Mouse (Mus musculus): ENCODE results near the gene Grip1. TPM values are rescaled to one million over a fixed set of nuclear protein-coding genes. Genes with fewer than 3 reads are reported as not detected.

The Grip1 gene
- polyA plus RNA-seq, 1 experiment from 2014 or later = 4.3 TPM

DNA sequence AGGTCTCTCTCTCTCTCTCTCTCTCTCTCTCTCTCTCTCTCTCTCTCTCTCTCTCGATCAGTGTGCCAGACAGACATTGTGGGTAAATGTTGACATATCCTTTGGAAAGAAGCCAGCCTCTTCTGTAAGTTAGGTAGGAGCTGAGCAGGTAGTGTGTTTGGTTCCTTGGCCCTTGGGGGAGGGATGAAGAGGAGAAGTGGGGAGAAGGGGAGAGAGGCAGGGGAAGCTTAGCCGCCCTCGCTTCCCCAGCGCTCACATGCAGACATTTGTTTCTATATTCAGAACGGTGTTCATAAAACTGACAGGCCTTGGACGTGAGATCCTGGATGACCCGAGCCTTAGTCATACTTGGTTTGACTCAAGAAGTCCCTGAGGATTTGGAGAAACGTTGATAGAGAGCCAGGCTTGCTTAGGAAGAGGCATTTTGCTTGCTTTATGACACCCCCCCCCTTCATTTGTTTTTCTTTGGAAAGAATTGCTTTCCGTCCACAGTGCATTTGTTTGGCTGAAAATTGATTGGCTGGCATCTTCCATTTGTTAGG, 243.7 kb downstream of the Grip1 start:
- Histone ChIP-seq H3K27ac (ENCODE audit: low read length) (no peak overlapping the region), H3K27me3 (ENCODE audit: control insufficient read depth, insufficient read depth, low read length) (no peaks in the 10 kb centered on the region), H3K4me3 (ENCODE audit: low read depth, low read length) (no peak overlapping the region), H3K4me2 (replicated peaks; ENCODE audit: low read depth, low read length) (no peak overlapping the region), H3K9ac (replicated peaks; ENCODE audit: low read depth, low read length) (no peak overlapping the region), H3K9me3 (ENCODE audit: control insufficient read depth, low read depth, low read length) (no peaks in the 10 kb centered on the region), H3K4me1 (ENCODE audit: control insufficient read depth, insufficient read depth, low read length) (0 out of 2 replicates have a peak, but pooled peaks cover 3% of the 10 kb centered on the region), H3K36me3 (ENCODE audit: control insufficient read depth, insufficient read depth, low read length) (no peaks in the 10 kb centered on the region)
- no peak for ATAC-seq (ENCODE audit: insufficient number of reproducible peaks, insufficient read depth, low FRiP score, low read depth)
- 59% methylated on average over 9 of the region's 9 CpGs for WGBS

DNA sequence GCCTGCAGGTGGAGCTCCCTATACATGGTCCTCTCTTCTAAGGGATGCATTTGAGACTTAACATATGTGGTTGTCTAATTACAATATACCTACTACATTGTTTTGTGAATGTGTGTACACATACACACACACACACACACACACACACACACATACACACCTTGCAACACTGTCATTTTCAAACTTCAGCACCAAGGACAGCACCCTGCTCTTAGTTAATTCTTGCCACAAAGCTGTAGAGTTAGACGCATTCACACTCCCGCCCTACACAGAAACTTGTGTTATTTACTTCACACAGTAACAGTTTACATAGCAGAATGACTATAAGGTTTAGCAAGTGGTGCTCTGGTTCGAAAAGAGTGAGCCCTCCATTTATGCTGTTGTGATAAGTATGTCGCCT, 251.7 kb downstream of the Grip1 start:
- 41% methylated on average over 4 of the region's 4 CpGs for WGBS
- ATAC-seq (ENCODE audit: insufficient number of reproducible peaks, insufficient read depth, low FRiP score, low read depth) = no peak
- Histone ChIP-seq H3K9ac (replicated peaks; ENCODE audit: low read depth, low read length) (no peak overlapping the region), H3K4me1 (ENCODE audit: control insufficient read depth, insufficient read depth, low read length) (no peaks in the 10 kb centered on the region), H3K27me3 (ENCODE audit: control insufficient read depth, insufficient read depth, low read length) (no peaks in the 10 kb centered on the region), H3K9me3 (ENCODE audit: control insufficient read depth, low read depth, low read length) (no peaks in the 10 kb centered on the region), H3K4me2 (replicated peaks; ENCODE audit: low read depth, low read length) (no peak overlapping the region), H3K4me3 (ENCODE audit: low read depth, low read length) (no peak overlapping the region), H3K27ac (ENCODE audit: low read length) (no peak overlapping the region), H3K36me3 (ENCODE audit: control insufficient read depth, insufficient read depth, low read length) (no peaks in the 10 kb centered on the region)

DNA sequence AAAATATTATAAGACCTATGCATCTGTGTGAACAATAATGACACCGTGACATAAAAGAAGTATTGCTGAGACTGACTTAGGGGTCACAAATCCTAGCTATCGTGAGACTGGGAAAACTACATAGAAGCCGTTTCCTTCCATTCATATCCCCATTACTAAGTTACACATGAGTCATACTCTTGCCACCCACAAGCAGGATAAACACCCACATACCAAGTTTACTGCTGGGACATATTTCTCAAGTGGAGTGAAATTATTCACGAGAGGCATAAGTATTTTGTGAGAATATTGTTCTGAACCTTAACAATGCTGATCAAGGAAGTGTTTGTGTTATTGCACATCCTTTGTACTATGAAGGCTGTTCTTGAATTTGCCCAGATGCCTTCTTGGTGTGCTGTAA, 252.7 kb downstream of the Grip1 start:
- no peaks in the 10 kb centered on the region for H3K9me3 ChIP-seq (ENCODE audit: control insufficient read depth, low read depth, low read length)
- no peak overlapping the region for H3K9ac ChIP-seq (replicated peaks; ENCODE audit: low read depth, low read length)
- no peaks in the 10 kb centered on the region for H3K4me1 ChIP-seq (ENCODE audit: control insufficient read depth, insufficient read depth, low read length)
- H3K27me3 ChIP-seq (ENCODE audit: control insufficient read depth, insufficient read depth, low read length) = no peaks in the 10 kb centered on the region
- WGBS = 84% methylated on average over 4 of the region's 4 CpGs
- no peak overlapping the region for H3K4me3 ChIP-seq (ENCODE audit: low read depth, low read length)
- H3K4me2 ChIP-seq (replicated peaks; ENCODE audit: low read depth, low read length) = no peak overlapping the region
- H3K27ac ChIP-seq (ENCODE audit: low read length) = no peak overlapping the region
- no peak for ATAC-seq (ENCODE audit: insufficient number of reproducible peaks, insufficient read depth, low FRiP score, low read depth)
- H3K36me3 ChIP-seq (ENCODE audit: control insufficient read depth, insufficient read depth, low read length) = no peaks in the 10 kb centered on the region

DNA sequence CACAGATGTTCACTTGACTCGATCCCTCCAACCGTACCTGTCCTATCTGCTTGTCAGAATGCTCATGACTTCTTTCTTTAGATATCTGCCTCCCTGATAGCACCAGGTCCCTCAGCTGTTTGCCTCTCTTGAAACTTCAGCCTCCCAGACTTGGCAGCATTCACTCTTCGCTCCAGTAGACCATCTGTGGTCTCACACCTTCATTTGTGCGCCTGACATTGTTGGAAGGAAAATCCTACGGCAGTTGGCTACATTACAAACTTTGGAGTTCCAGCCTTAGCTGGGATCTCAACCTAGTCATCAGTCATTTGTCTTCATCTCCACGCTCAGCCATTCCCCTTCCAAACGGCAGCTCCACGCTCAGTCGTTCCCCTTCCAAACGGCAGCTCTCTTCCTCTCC, 253.4 kb downstream of the Grip1 start:
- no peak overlapping the region for H3K27ac ChIP-seq (ENCODE audit: low read length)
- no peak overlapping the region for H3K9ac ChIP-seq (replicated peaks; ENCODE audit: low read depth, low read length)
- no peak overlapping the region for H3K4me3 ChIP-seq (ENCODE audit: low read depth, low read length)
- WGBS = 89% methylated on average over 10 of the region's 10 CpGs
- no peaks in the 10 kb centered on the region for H3K9me3 ChIP-seq (ENCODE audit: control insufficient read depth, low read depth, low read length)
- no peak overlapping the region for H3K4me2 ChIP-seq (replicated peaks; ENCODE audit: low read depth, low read length)
- H3K27me3 ChIP-seq (ENCODE audit: control insufficient read depth, insufficient read depth, low read length) = no peaks in the 10 kb centered on the region
- no peak for ATAC-seq (ENCODE audit: insufficient number of reproducible peaks, insufficient read depth, low FRiP score, low read depth)
- no peaks in the 10 kb centered on the region for H3K4me1 ChIP-seq (ENCODE audit: control insufficient read depth, insufficient read depth, low read length)
- no peaks in the 10 kb centered on the region for H3K36me3 ChIP-seq (ENCODE audit: control insufficient read depth, insufficient read depth, low read length)

DNA sequence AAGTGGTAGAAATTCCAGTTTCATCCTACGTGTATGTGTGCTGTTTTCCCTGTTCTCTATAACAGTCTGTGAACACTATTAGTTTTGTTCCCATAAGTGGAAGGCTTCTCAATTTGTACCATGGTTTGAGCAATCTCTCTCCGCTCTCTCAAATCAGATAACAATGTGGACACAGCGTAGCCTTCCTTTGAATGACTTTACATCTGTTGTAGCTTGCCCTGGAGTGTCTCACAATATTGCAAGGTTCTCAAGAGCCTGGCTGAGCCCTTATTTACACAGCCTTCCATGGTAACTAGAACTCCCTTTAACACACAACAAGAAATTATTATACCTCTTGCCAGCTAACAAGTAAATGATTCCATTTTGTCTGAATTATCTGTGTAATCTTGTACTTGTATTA, 268.3 kb downstream of the Grip1 start:
- Histone ChIP-seq H3K4me2 (replicated peaks; ENCODE audit: low read depth, low read length) (no peak overlapping the region), H3K36me3 (ENCODE audit: control insufficient read depth, insufficient read depth, low read length) (no peaks in the 10 kb centered on the region), H3K27ac (ENCODE audit: low read length) (no peak overlapping the region), H3K27me3 (ENCODE audit: control insufficient read depth, insufficient read depth, low read length) (no peaks in the 10 kb centered on the region), H3K9ac (replicated peaks; ENCODE audit: low read depth, low read length) (no peak overlapping the region), H3K4me3 (ENCODE audit: low read depth, low read length) (no peak overlapping the region), H3K4me1 (ENCODE audit: control insufficient read depth, insufficient read depth, low read length) (no peaks in the 10 kb centered on the region), H3K9me3 (ENCODE audit: control insufficient read depth, low read depth, low read length) (no peaks in the 10 kb centered on the region)
- WGBS = 50% methylated on average over 3 of the region's 3 CpGs
- 0 out of 2 replicates have a peak, but pooled peaks have one; percentile 49 for ATAC-seq (ENCODE audit: insufficient number of reproducible peaks, insufficient read depth, low FRiP score, low read depth)

DNA sequence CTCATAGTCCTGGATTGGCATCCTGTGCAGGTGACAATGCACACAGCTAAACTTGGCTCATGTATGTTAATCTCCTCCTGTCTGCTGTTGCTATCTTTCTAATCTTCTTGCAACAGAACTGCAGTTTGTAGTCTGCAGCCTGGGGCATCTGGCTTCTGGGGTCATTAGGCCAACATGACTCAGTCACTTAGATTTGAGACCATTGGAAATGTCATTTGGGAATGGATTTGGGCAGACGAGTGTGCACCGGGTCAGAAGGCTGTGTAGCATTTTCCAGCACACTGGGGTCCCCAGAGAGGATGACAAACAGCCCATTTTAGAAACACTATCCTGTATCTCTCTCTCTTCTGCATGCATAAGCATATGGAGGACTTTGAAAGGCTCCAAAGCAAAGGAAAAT, 268.8 kb downstream of the Grip1 start:
- H3K36me3 ChIP-seq (ENCODE audit: control insufficient read depth, insufficient read depth, low read length) = no peaks in the 10 kb centered on the region
- 35% methylated on average over 2 of the region's 2 CpGs for WGBS
- ATAC-seq (ENCODE audit: insufficient number of reproducible peaks, insufficient read depth, low FRiP score, low read depth) = no peak
- H3K4me2 ChIP-seq (replicated peaks; ENCODE audit: low read depth, low read length) = no peak overlapping the region
- no peak overlapping the region for H3K9ac ChIP-seq (replicated peaks; ENCODE audit: low read depth, low read length)
- H3K4me3 ChIP-seq (ENCODE audit: low read depth, low read length) = no peak overlapping the region
- H3K27me3 ChIP-seq (ENCODE audit: control insufficient read depth, insufficient read depth, low read length) = no peaks in the 10 kb centered on the region
- H3K4me1 ChIP-seq (ENCODE audit: control insufficient read depth, insufficient read depth, low read length) = no peaks in the 10 kb centered on the region
- no peak overlapping the region; the same call in 1 of the 2 replicates for H3K27ac ChIP-seq (ENCODE audit: low read length)
- no peaks in the 10 kb centered on the region for H3K9me3 ChIP-seq (ENCODE audit: control insufficient read depth, low read depth, low read length)

DNA sequence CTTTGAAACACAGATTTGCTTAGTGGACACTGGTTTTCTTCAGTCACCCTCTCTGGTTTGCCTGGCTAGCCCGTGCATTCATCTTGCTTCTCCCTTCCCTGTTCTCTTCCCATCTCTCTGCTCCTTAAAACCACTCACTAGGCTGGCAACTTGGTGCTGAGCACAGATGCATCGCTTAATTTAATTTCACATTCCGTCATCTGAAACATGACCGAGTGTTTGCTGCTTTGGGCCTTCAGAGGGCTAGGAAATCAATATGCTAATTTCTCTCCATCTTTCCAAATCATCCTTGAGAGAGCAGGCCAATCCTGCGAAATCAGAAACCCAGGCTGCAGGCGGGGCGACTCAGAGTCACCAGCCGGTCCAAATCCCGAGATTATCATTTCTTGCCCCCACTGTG, 270.0 kb downstream of the Grip1 start:
- WGBS = 65% methylated on average over 9 of the region's 9 CpGs
- Histone ChIP-seq H3K4me1 (ENCODE audit: control insufficient read depth, insufficient read depth, low read length) (no peaks in the 10 kb centered on the region), H3K4me3 (ENCODE audit: low read depth, low read length) (no peak overlapping the region), H3K4me2 (replicated peaks; ENCODE audit: low read depth, low read length) (no peak overlapping the region), H3K36me3 (ENCODE audit: control insufficient read depth, insufficient read depth, low read length) (no peaks in the 10 kb centered on the region), H3K27me3 (ENCODE audit: control insufficient read depth, insufficient read depth, low read length) (no peaks in the 10 kb centered on the region), H3K27ac (ENCODE audit: low read length) (no peak overlapping the region), H3K9me3 (ENCODE audit: control insufficient read depth, low read depth, low read length) (no peaks in the 10 kb centered on the region), H3K9ac (replicated peaks; ENCODE audit: low read depth, low read length) (no peak overlapping the region)
- no peak for ATAC-seq (ENCODE audit: insufficient number of reproducible peaks, insufficient read depth, low FRiP score, low read depth)

DNA sequence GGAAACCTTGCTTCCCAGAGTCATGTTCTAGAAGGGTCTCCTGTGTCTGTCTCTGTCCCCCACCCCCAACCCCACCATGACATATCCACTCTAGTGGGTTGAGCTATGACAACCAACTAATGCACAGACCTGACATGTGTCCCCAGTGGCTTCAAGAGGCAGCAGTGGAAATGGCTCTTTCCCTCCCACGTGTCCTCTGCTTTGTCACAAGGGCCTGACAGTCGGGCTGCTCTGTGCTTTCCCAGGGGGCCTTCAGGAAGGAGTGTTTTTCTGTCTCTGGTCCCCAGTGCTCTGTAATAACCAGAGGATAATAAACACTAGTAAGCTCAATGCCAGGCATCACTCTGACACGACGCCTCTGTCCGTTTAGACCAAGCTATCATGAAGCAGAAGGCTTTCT, 271.7 kb downstream of the Grip1 start:
- ATAC-seq (ENCODE audit: insufficient number of reproducible peaks, insufficient read depth, low FRiP score, low read depth) = no peak
- WGBS = 59% methylated on average over 5 of the region's 5 CpGs
- H3K36me3 ChIP-seq (ENCODE audit: control insufficient read depth, insufficient read depth, low read length) = no peaks in the 10 kb centered on the region

DNA sequence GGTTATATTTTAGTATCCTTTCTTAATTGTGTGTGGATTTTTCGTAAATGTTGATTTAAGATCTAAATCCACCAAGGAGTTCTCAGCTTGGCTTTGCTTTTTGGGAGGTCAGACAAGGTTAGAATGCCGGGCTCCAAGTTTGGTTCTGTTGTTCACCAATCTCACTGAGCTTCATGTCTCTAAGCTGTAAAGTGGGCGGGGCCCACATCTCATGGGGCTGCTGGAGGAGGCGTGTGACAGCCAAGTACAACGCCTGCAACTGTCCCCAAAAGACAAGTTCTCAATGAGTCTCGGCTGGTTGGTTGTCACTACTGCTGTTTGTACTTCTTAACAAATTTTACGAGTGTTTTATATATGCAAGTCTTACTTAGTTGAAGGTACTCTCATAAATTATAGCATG, 272.3 kb downstream of the Grip1 start:
- Histone ChIP-seq H3K4me1 (ENCODE audit: control insufficient read depth, insufficient read depth, low read length) (no peaks in the 10 kb centered on the region), H3K27ac (ENCODE audit: low read length) (no peak overlapping the region), H3K9ac (replicated peaks; ENCODE audit: low read depth, low read length) (no peak overlapping the region), H3K27me3 (ENCODE audit: control insufficient read depth, insufficient read depth, low read length) (no peaks in the 10 kb centered on the region), H3K4me2 (replicated peaks; ENCODE audit: low read depth, low read length) (no peak overlapping the region), H3K9me3 (ENCODE audit: control insufficient read depth, low read depth, low read length) (no peaks in the 10 kb centered on the region), H3K4me3 (ENCODE audit: low read depth, low read length) (no peak overlapping the region), H3K36me3 (ENCODE audit: control insufficient read depth, insufficient read depth, low read length) (no peaks in the 10 kb centered on the region)
- no peak for ATAC-seq (ENCODE audit: insufficient number of reproducible peaks, insufficient read depth, low FRiP score, low read depth)
- 73% methylated on average over 7 of the region's 7 CpGs for WGBS

More for the DNA sequence above, 271.7 kb downstream of the Grip1 start:
- Histone ChIP-seq H3K4me2 (replicated peaks; ENCODE audit: low read depth, low read length) (no peak overlapping the region), H3K9me3 (ENCODE audit: control insufficient read depth, low read depth, low read length) (no peaks in the 10 kb centered on the region), H3K4me1 (ENCODE audit: control insufficient read depth, insufficient read depth, low read length) (no peaks in the 10 kb centered on the region), H3K27ac (ENCODE audit: low read length) (no peak overlapping the region), H3K27me3 (ENCODE audit: control insufficient read depth, insufficient read depth, low read length) (no peaks in the 10 kb centered on the region), H3K4me3 (ENCODE audit: low read depth, low read length) (no peak overlapping the region), H3K9ac (replicated peaks; ENCODE audit: low read depth, low read length) (no peak overlapping the region)
